Mouse (Mus musculus) heart, postnatal 0 days (tissue): ENCODE results near the gene Ppm1l.

Experiments
- CTCF ChIP-seq: IDR thresholded peaks from 2 replicates; pipeline ENCODE4 v1.5.1; 2016; ENCODE audit warnings: antibody characterized with exemption, control low read depth, low read depth
- EP300 ChIP-seq: IDR thresholded peaks from 2 replicates; pipeline ENCODE4 v1.6.1; 2016; ENCODE audit warnings: antibody characterized with exemption, low read depth

DNA sequence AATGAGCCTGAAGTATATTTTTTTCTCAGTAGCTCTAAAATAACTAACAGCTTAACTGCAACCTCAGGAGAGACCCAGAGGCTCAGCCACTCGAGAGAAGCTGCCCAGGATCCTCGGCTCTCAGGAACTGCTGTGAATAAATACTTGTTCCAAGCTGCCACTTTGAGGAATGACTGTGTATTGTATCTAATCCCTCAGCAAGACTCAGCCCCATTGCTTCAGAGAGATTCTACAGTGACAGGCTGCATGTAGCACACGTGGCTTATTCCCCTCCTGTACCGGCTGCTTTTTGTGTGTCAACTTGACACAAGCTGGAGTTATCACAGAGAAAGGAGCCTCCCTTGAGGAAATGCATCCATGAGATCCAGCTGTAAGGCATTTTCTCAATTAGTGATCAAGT, 216.0 kb downstream of the Ppm1l start:
- TF ChIP-seq CTCF (no peak), EP300 (no peak)
